Mouse (Mus musculus) right cerebral cortex, adult 18-20 months (tissue): Measurements from ENCODE around the gene Gm28897.
"Not testable (repeated sequence)": the region's sequence is repeated elsewhere in the genome, so short reads cannot be mapped to it uniquely, and the experiment has no call there.

Source experiments
- DNase-seq: peaks from one replicate; pipeline ENCODE4 v3.0.0; 2022; ENCODE audit warnings: mixed read lengths

Gene Gm28897

GRCm38 (mm10) chrY:80926695-80927094 is at the start of gene Gm28897:
TSS of gene Gm28897 (plus strand) at chrY:80926995.
- not testable (repeated sequence) for DNase-seq
